Mouse (Mus musculus) 416B (cell line): ENCODE data around the gene Jag1.

Experiments used
- DNase-seq: peaks from one replicate; pipeline ENCODE4 v3.0.0; 2011; ENCODE audit warnings: low read depth

Gene Jag1

GRCm38 (mm10) chr2:137049906-137050305 lies 66.5 kb downstream of the Jag1 start:
- DNase-seq, result no peak

GRCm38 (mm10) chr2:137049367-137049766 lies 67.1 kb downstream of the Jag1 start:
- DNase-seq, result no peak

GRCm38 (mm10) chr2:137044122-137044521 lies 72.3 kb downstream of the Jag1 start:
- no peak for DNase-seq
